Mouse (Mus musculus) kidney, embryonic 14.5 days (tissue): ENCODE measurements at regions not wholly inside any gene's neighbourhood (a gene's known extent, or its start where the extent isn't known, plus 50 kb on each side); places are given as distances from the start of the nearest gene placed in this dataset.

Source experiments
- ATAC-seq: fragments of 200-750 bp; cut with Nextera tagmentation; 2 replicates; pipeline ENCODE4 v1.8.0; 2017; ENCODE audit warnings: moderate number of reproducible peaks, mild to moderate bottlenecking, moderate TSS enrichment, moderate library complexity; ENCODE audit not compliant: low FRiP score, low TSS enrichment
- H3K27ac ChIP-seq: fragments of 300-500 bp; sonication (generic); 2 replicates; pipeline ENCODE4 v1.5.1; 2014; ENCODE audit warnings: low read depth, mild to moderate bottlenecking, low read length, moderate library complexity, mixed read lengths
- H3K27me3 ChIP-seq: fragments of 300-500 bp; sonication (generic); 2 replicates; pipeline ENCODE4 v1.6.1; 2014; ENCODE audit warnings: mild to moderate bottlenecking, low read length; ENCODE audit not compliant: control insufficient read depth, insufficient read depth
- H3K36me3 ChIP-seq: fragments of 300-500 bp; sonication (generic); 2 replicates; pipeline ENCODE4 v1.6.1; 2014; ENCODE audit warnings: low read length, mixed read lengths; ENCODE audit not compliant: control insufficient read depth, insufficient read depth
- H3K4me1 ChIP-seq: fragments of 300-500 bp; sonication (generic); 2 replicates; pipeline ENCODE4 v1.6.1; 2014; ENCODE audit warnings: low read length, mixed read lengths; ENCODE audit not compliant: control insufficient read depth, insufficient read depth
- H3K4me2 ChIP-seq: fragments of 300-500 bp; sonication (generic); replicated peaks from 2 replicates; pipeline ENCODE4 v1.6.1; 2014; ENCODE audit warnings: low read depth, mild to moderate bottlenecking, low read length
- H3K4me3 ChIP-seq: fragments of 300-500 bp; sonication (generic); 2 replicates; pipeline ENCODE4 v1.5.1; 2014; ENCODE audit warnings: mild to moderate bottlenecking, low read length
- H3K9ac ChIP-seq: fragments of 300-500 bp; sonication (generic); 2 replicates; pipeline ENCODE4 v1.6.1; 2014; ENCODE audit warnings: low read depth, mild to moderate bottlenecking, low read length, moderate library complexity
- H3K9me3 ChIP-seq: fragments of 300-500 bp; sonication (generic); 2 replicates; pipeline ENCODE4 v1.6.1; 2016; ENCODE audit warnings: low read length; ENCODE audit not compliant: control insufficient read depth
- WGBS: fragments of 180-500 bp; shearing (Covaris S2); extraction: QIAGEN DNeasy Blood & Tissue Kit; methylation state at CpG from one replicate; pipeline ENCODE4 v1.1.7; 2014; 5-methylcytosine and 5-hydroxymethylcytosine counted together

GRCm38 (mm10) chr13:44277952-44278351 lies 451.3 kb upstream of the Jarid2 start:
- no peak overlapping the region for H3K27ac ChIP-seq
- H3K9ac ChIP-seq: no peak overlapping the region
- no peaks in the 10 kb centered on the region for H3K9me3 ChIP-seq
- no peak overlapping the region for H3K4me2 ChIP-seq
- no peaks in the 10 kb centered on the region for H3K36me3 ChIP-seq
- no peak overlapping the region for H3K4me3 ChIP-seq
- peaks cover 8% of the 10 kb centered on the region; the same call in 1 of the 2 replicates for H3K4me1 ChIP-seq
- H3K27me3 ChIP-seq: no peaks in the 10 kb centered on the region
- ATAC-seq: no peak
- WGBS: 89% methylated on average over 3 of the region's 3 CpGs

DNA sequence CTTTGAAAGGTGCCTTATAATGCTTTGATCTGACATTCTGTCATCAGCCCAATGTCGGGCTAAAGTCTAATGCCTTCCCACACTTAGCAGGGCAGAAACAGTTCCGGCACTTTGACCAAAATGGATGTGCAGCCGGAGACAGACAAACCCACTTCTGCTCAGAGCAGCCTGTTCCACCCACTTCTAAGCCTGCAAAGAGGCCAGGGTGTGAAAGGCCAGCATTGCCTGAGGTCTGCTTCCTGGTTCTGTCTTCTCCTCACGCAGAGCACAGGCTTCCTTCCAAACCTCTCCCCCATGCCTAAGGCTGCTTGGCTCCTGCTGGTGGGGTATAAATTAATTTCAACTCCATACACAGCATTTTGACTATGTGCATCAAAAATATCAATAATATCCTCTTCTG lies 450.2 kb upstream of the Jarid2 start:
- Histone ChIP-seq H3K9me3 (no peaks in the 10 kb centered on the region), H3K4me2 (no peak overlapping the region), H3K27ac (no peak overlapping the region), H3K27me3 (no peaks in the 10 kb centered on the region), H3K4me1 (peaks cover 8% of the 10 kb centered on the region; the same call in 1 of the 2 replicates), H3K9ac (no peak overlapping the region), H3K36me3 (no peaks in the 10 kb centered on the region), H3K4me3 (no peak overlapping the region)
- no peak for ATAC-seq
- WGBS: 39% methylated on average over 4 of the region's 4 CpGs

DNA sequence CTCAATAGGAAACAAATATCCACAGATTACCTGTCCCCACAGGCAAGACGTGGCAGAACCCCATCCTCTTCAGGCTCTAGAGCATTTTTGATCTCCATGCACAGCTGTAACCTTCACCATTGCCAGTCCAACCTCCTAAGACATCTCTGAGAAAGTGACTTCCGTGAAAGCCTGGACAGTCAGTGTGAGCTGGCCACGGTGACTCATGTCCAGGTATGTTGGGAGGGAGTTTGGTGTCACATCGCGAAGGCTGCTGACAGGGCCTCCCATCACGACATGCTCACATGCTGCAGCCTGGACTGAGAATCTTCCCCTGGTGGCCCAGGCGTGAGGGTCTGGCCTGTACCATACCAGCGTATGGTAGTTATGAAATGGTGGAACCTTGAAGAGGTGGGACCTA lies 449.0 kb upstream of the Jarid2 start:
- Histone ChIP-seq H3K36me3 (no peaks in the 10 kb centered on the region), H3K27ac (no peak overlapping the region), H3K4me1 (peaks cover 8% of the 10 kb centered on the region; the same call in 1 of the 2 replicates), H3K4me3 (no peak overlapping the region), H3K27me3 (no peaks in the 10 kb centered on the region), H3K4me2 (no peak overlapping the region), H3K9me3 (no peaks in the 10 kb centered on the region), H3K9ac (no peak overlapping the region)
- 92% methylated on average over 8 of the region's 8 CpGs for WGBS
- ATAC-seq: no peak

DNA sequence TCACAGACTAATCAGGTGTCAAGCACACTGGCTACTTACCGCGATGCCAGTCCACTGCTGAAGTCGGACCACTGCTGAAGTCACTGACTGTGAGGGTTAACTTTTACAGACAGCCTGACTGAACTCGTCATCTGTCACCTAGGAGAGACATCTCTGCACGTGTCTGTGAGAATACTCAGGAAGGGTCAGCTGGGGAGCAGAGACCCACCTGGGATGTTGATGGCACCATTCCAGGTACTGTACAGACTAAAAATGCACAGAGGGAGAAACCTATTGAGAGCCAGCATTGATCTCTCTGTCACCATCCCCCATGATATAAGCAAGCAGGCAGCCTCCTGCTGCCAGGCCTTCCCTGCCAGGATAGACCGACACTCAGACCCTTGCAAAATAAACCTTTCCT lies 447.5 kb upstream of the Jarid2 start:
- no peak for ATAC-seq
- H3K4me2 ChIP-seq: no peak overlapping the region
- H3K4me3 ChIP-seq: no peak overlapping the region
- H3K27ac ChIP-seq: no peak overlapping the region
- no peaks in the 10 kb centered on the region for H3K27me3 ChIP-seq
- no peak overlapping the region for H3K9ac ChIP-seq
- WGBS: 67% methylated on average over 6 of the region's 6 CpGs
- H3K36me3 ChIP-seq: no peaks in the 10 kb centered on the region
- 0 out of 2 replicates have a peak, but pooled peaks cover 3% of the 10 kb centered on the region for H3K9me3 ChIP-seq
- H3K4me1 ChIP-seq: peaks cover 8% of the 10 kb centered on the region; the same call in 1 of the 2 replicates

DNA sequence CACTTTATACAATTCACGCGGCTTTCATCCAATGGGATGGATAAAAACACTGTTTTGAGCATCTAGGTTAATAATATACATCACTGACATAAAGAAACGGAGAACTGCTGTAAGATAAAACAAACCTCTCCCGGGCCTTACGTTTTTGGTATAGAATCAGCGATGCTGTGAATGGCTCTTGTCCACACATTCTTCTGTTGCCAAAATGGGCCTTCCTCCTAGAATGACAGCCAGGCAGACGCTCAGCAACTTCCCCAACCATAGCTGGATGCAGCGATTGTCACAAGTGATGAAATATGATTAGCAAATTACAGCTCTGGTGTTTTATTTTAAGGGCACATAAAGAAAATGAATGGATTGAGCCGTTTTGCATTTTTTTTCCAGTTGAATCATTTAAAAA lies 447.0 kb upstream of the Jarid2 start:
- Histone ChIP-seq H3K27ac (no peak overlapping the region), H3K27me3 (no peaks in the 10 kb centered on the region), H3K4me3 (no peak overlapping the region), H3K36me3 (no peaks in the 10 kb centered on the region), H3K9ac (no peak overlapping the region), H3K4me2 (no peak overlapping the region), H3K4me1 (peaks cover 8% of the 10 kb centered on the region; the same call in 1 of the 2 replicates), H3K9me3 (0 out of 2 replicates have a peak, but pooled peaks cover 3% of the 10 kb centered on the region)
- WGBS: 76% methylated on average over 9 of the region's 9 CpGs
- no peak for ATAC-seq

- no peaks in the 10 kb centered on the region for H3K36me3 ChIP-seq
- 0 out of 2 replicates have a peak, but pooled peaks cover 3% of the 10 kb centered on the region for H3K9me3 ChIP-seq
- WGBS: 69% methylated on average over 16 of the region's 16 CpGs
- no peak overlapping the region for H3K4me2 ChIP-seq
- H3K9ac ChIP-seq: no peak overlapping the region
- no peaks in the 10 kb centered on the region for H3K27me3 ChIP-seq
- no peak overlapping the region for H3K4me3 ChIP-seq
- peaks cover 8% of the 10 kb centered on the region; the same call in 1 of the 2 replicates for H3K4me1 ChIP-seq
- H3K27ac ChIP-seq: no peak overlapping the region
- ATAC-seq: no peak
Observed at GRCm38 (mm10) chr13:44282731-44283571, 446.3 kb upstream of the Jarid2 start.

GRCm38 (mm10) chr13:44285881-44286280 lies 443.4 kb upstream of the Jarid2 start:
- ATAC-seq: no peak

DNA sequence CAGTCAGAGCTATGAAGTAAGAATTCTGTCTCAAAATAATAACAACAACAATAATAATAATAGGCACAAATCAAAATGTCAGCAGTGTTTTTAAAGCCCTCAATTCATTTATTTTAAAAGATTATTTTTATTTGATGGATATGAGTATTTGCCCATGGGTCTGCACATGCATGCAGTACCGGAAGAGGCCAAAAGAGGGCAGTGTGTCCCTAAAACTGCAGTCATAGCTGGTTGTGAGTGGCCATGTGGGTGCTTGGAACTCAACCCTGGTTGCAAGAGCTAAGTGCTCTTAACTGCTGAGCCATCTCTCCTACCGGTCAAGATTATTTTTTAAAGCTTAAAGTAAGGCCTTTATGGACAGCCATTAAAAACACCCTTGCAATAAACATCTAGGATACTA lies 439.1 kb upstream of the Jarid2 start:
- no peak for ATAC-seq
- H3K9me3 ChIP-seq: peaks cover 11% of the 10 kb centered on the region; the same call in 1 of the 2 replicates
- 0 out of 2 replicates have a peak, but pooled peaks cover 2% of the 10 kb centered on the region for H3K4me1 ChIP-seq
- H3K36me3 ChIP-seq: no peaks in the 10 kb centered on the region
- no peak overlapping the region for H3K9ac ChIP-seq
- 99% methylated on average over 2 of the region's 2 CpGs for WGBS
- no peak overlapping the region for H3K27ac ChIP-seq
- H3K4me2 ChIP-seq: no peak overlapping the region
- H3K27me3 ChIP-seq: no peaks in the 10 kb centered on the region
- H3K4me3 ChIP-seq: no peak overlapping the region

More at GRCm38 (mm10) chr13:44285881-44286280, 443.4 kb upstream of the Jarid2 start:
- Histone ChIP-seq H3K4me3 (no peak overlapping the region), H3K27ac (no peak overlapping the region), H3K9ac (no peak overlapping the region), H3K4me1 (no peaks in the 10 kb centered on the region), H3K27me3 (no peaks in the 10 kb centered on the region), H3K9me3 (peaks cover 10% of the 10 kb centered on the region; the same call in 1 of the 2 replicates), H3K36me3 (no peaks in the 10 kb centered on the region), H3K4me2 (no peak overlapping the region)
- WGBS: 91% methylated on average over 1 of the region's 1 CpGs

- Histone ChIP-seq H3K4me2 (no peak overlapping the region), H3K9me3 (peaks cover 9% of the 10 kb centered on the region; the same call in 1 of the 2 replicates), H3K4me1 (peaks cover 11% of the 10 kb centered on the region; the same call in 1 of the 2 replicates), H3K4me3 (no peak overlapping the region), H3K27ac (no peak overlapping the region), H3K9ac (no peak overlapping the region), H3K27me3 (no peaks in the 10 kb centered on the region), H3K36me3 (no peaks in the 10 kb centered on the region)
- 59% methylated on average over 6 of the region's 6 CpGs for WGBS
- no peak for ATAC-seq
Observed at GRCm38 (mm10) chr13:44292476-44293056, 436.7 kb upstream of the Jarid2 start.
